Mouse (Mus musculus) lung, postnatal 0 days (tissue): ENCODE results near the gene Synrg.

Experiments
- CTCF ChIP-seq: IDR thresholded peaks from 2 replicates; pipeline ENCODE4 v1.5.1; 2016; ENCODE audit warnings: antibody characterized with exemption, mild to moderate bottlenecking
- EP300 ChIP-seq: IDR thresholded peaks from 2 replicates; pipeline ENCODE4 v1.6.1; 2016; ENCODE audit warnings: antibody characterized with exemption, mild to moderate bottlenecking, control low read depth

DNA sequence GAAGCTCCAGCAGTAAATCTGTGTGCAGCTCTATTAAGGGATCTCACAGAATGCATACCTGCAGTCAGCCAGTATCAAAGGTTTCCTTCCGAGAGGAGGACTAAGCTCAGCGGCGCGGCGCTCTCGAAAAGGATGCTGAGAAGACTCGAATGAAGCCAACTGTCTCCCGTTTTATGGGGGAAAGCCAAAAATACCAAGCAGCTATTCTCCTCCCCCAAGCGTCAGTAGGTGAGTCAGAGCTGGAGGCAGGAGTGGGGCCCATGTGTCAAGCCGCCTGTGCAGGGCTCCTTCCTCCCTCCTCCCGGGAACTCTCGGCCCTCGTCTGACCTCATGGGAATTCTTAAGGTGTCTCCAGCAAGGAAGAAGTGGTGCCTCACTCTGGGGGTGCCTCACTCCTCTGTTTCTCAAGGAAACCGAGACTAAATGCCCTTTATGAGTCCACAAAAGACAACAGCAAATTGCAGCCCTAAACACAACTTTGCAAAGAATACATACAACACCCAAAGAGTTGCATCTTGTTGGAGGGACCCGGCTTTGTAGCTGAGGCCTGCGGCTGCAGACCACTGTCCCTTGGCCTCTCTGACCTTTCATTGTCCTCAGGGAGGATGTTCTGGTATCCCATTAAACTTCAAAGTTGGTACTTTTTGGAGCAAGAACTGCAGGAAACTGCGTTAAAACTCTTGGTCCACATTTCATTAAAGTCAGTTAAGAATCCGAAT is 102.9 kb downstream of the Synrg start:
- TF ChIP-seq CTCF (no peak), EP300 (no peak)
